Mouse (Mus musculus): ENCODE results near the gene Ccnb1. TPM values are rescaled to one million over a fixed set of nuclear protein-coding genes. Genes with fewer than 3 reads are reported as not detected.
"Not testable (repeated sequence)": the region's sequence is repeated elsewhere in the genome, so short reads cannot be mapped to it uniquely, and the experiment has no call there.

The Ccnb1 gene
- polyA plus RNA-seq, 1 experiment from 2014 or later, result 241 TPM

DNA sequence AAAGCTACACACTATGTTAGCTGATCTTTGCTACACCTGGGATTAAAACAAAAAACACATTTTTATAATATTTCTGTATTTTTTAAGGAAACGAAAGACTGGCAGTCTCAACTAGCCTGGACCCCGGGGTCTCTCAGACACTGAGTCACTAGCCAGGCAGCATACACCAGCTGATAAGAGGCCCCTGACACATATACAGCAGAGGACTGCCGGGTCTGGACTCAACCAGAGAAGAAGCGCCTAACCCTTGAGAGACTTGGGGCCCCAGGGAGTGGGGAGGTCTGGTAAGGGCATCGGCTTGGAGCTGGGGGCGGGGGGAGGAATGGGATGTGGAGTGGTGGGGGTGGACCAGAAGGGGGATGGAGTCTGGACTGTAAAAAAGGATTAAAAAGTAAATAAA, 33.4 kb downstream of the Ccnb1 start:
- ATAC-seq (ENCODE audit: low FRiP score, low read depth), result no peak
- no peak overlapping the region for H3K27ac ChIP-seq
- H3K4me2 ChIP-seq (replicated peaks), result no peak overlapping the region
- no peak overlapping the region for H3K9ac ChIP-seq
- H3K27me3 ChIP-seq, result no peaks in the 10 kb centered on the region
- H3K36me3 ChIP-seq, result no peaks in the 10 kb centered on the region
- WGBS, result 79% methylated on average over 6 of the region's 6 CpGs
- no peak overlapping the region for H3K4me3 ChIP-seq
- H3K9me3 ChIP-seq, result no peaks in the 10 kb centered on the region
- H3K4me1 ChIP-seq, result no peaks in the 10 kb centered on the region

DNA sequence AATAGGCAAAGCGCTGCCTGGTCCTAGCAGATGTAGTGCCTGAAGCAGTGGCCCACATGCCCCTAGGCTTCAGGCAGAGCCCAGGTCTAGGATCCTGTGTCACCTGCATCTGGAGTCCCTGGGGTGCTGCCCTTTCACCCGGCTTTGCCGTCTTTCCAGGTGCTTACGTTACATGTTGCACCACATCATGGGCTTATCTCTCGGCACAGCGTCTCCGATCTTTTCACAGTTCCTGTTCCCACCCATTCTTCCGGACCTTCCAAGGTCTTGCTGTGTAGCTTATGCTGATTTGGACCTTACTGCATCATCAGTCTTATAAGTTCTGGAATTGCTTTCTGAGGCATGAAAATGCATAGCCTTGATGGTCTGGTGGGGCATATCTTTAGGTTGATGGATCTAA, 33.8 kb downstream of the Ccnb1 start:
- Histone ChIP-seq H3K27me3 (no peaks in the 10 kb centered on the region), H3K4me3 (no peak overlapping the region), H3K9ac (no peak overlapping the region), H3K9me3 (no peaks in the 10 kb centered on the region), H3K4me1 (no peaks in the 10 kb centered on the region), H3K27ac (no peak overlapping the region), H3K36me3 (no peaks in the 10 kb centered on the region), H3K4me2 (replicated peaks) (no peak overlapping the region)
- no peak for ATAC-seq (ENCODE audit: low FRiP score, low read depth)
- 86% methylated on average over 8 of the region's 8 CpGs for WGBS

DNA sequence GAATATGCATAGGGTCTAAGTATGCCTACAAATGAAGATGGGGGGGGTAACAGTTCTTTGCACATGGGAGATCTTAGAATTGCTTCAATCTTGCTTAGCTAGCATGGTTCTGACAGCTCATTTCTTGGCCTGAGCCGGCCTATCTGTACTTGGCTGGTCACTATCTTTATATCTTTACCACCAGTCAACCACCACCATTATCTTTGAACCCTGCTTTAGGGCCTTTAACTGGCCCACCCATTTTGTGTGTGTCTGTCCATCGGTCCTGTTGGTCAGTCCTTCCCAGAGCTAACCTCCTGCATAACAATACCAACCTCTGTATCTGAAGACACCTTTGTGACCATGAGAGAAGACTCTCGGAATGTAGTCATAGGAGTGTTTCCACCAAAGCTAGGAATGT, 35.0 kb downstream of the Ccnb1 start:
- 77% methylated on average over 3 of the region's 3 CpGs for WGBS
- H3K36me3 ChIP-seq, result no peaks in the 10 kb centered on the region
- H3K9me3 ChIP-seq, result no peaks in the 10 kb centered on the region
- H3K4me2 ChIP-seq (replicated peaks), result no peak overlapping the region
- no peak overlapping the region for H3K9ac ChIP-seq
- ATAC-seq (ENCODE audit: low FRiP score, low read depth), result no peak
- no peaks in the 10 kb centered on the region for H3K4me1 ChIP-seq
- no peaks in the 10 kb centered on the region for H3K27me3 ChIP-seq
- H3K27ac ChIP-seq, result no peak overlapping the region
- H3K4me3 ChIP-seq, result no peak overlapping the region

DNA sequence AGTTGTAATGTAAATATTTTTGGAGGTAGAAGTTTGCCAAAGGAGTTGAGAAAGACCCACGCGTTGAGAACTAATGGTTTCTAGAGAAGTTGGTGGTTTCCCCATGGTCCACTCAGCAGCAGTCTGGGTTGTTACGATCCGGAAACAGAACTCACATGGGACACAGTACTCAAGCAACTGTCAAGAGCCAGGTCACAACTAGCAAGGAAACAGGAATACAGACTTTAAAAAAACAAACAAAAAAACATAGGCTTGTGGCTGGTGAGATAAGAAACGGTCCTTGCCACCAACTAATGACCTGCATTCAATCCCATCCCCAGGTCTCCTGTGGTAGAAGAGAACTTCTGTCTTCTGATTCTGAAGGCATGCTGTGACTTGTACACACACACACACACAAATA, 35.6 kb downstream of the Ccnb1 start:
- Histone ChIP-seq H3K4me1 (no peaks in the 10 kb centered on the region), H3K4me3 (no peak overlapping the region), H3K9ac (no peak overlapping the region), H3K36me3 (no peaks in the 10 kb centered on the region), H3K27ac (no peak overlapping the region), H3K4me2 (replicated peaks) (no peak overlapping the region), H3K9me3 (no peaks in the 10 kb centered on the region), H3K27me3 (no peaks in the 10 kb centered on the region)
- no peak for ATAC-seq (ENCODE audit: low FRiP score, low read depth)
- WGBS, result 75% methylated on average over 5 of the region's 5 CpGs

DNA sequence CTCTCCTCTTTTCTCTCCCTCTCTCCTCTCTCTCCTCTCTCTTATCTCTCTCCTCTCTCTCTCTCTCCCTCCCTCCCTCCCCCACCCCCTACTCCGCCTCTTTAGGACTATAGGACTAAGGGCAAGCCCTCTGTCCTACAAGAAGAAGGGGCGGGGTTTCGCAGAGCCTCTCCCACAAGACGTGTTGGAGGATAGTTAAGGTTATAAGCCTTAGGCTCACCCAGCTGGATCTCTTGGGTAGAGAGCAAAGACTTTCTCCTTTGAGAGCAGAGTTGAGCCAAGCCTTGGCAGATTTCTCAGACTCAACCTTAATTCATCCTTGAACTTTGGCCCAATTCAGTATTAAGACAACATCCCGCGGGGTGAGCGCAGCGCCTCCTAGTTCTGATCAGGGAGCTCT, 37.7 kb downstream of the Ccnb1 start:
- no peaks in the 10 kb centered on the region for H3K9me3 ChIP-seq
- no peaks in the 10 kb centered on the region for H3K36me3 ChIP-seq
- no peak overlapping the region for H3K9ac ChIP-seq
- no peak overlapping the region for H3K4me2 ChIP-seq (replicated peaks)
- ATAC-seq (ENCODE audit: low FRiP score, low read depth), result no peak
- H3K27me3 ChIP-seq, result no peaks in the 10 kb centered on the region
- no peak overlapping the region for H3K27ac ChIP-seq
- H3K4me1 ChIP-seq, result peaks cover 5% of the 10 kb centered on the region
- 44% methylated on average over 8 of the region's 8 CpGs for WGBS
- no peak overlapping the region for H3K4me3 ChIP-seq

DNA sequence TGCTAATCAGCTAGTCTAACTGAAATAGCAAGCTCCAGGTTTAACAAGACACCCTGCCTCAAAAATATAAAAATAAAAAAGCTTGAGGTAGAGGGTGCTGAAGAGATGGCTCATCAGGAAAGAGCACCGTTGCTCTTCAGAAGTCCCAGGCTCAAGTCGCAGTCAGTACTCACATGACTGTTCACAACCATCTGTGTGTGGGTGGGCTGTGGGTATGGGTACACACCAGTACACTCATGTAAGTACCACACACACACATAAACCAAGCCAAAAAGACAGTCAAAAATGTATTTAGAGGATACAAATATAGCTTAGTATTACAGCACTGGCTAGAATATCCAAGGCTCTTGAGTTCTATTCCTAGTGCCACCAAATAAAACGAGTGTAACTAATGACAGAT, 40.3 kb downstream of the Ccnb1 start:
- no peak overlapping the region for H3K4me2 ChIP-seq (replicated peaks)
- peaks cover 12% of the 10 kb centered on the region for H3K4me1 ChIP-seq
- H3K9ac ChIP-seq, result no peak overlapping the region
- no peak for ATAC-seq (ENCODE audit: low FRiP score, low read depth)
- 86% methylated on average over 3 of the region's 3 CpGs for WGBS
- H3K4me3 ChIP-seq, result no peak overlapping the region
- no peaks in the 10 kb centered on the region for H3K27me3 ChIP-seq
- no peak overlapping the region for H3K27ac ChIP-seq
- H3K9me3 ChIP-seq, result no peaks in the 10 kb centered on the region
- no peaks in the 10 kb centered on the region for H3K36me3 ChIP-seq

DNA sequence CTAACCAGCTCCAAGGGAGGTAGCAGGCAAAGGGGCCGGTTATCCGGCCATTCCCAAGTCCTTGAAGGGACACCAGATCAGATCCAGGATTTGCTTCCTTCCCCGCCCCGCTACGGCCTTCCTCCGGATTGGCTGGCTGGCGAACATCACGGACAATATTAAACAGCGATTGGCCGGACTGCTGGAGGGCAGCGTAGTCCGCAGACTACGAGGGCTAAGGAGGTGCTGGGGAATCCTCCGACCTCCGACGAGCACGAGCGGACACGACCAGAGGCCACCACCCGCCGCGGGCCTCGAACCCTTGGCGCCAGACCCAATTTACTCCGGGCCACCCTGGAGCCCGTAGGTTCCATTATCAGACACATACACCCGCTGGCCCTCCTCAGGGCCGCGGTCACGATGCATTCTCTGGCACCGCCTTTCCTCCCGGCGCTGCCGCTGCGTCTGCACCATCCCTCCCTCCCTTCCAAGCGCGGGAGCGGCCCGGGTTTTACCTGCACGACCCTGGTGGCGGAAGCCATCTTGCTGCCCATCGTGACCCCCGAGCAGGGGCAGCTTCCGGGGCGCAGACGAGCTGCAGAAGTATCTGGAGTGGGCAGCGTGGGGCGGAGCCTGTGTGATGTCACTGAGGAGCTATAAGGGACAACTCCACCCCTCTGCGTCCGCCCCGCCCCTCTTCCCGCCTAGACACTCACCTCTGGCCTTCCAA, 42.2 kb downstream of the Ccnb1 start, which contains the start of gene Mrps36:
Gene Mrps36 (minus strand): TSS at position 624 of the 709 bp plus-strand sequence.
- Histone ChIP-seq H3K4me2 (replicated peaks) (peak within 1 kb of the TSS; percentile 66), H3K27me3 (no peaks in the 10 kb centered on the region), H3K4me3 (peak within 1 kb of the TSS; percentile 70), H3K9me3 (no peaks in the 10 kb centered on the region), H3K9ac (peak within 1 kb of the TSS; percentile 78), H3K4me1 (peaks cover 12% of the 10 kb centered on the region), H3K27ac (peak within 1 kb of the TSS; percentile 87), H3K36me3 (no peaks in the 10 kb centered on the region)
- under 1% methylated on average over 51 of the region's 52 CpGs for WGBS
- peak; percentile 96 for ATAC-seq (ENCODE audit: low FRiP score, low read depth)

DNA sequence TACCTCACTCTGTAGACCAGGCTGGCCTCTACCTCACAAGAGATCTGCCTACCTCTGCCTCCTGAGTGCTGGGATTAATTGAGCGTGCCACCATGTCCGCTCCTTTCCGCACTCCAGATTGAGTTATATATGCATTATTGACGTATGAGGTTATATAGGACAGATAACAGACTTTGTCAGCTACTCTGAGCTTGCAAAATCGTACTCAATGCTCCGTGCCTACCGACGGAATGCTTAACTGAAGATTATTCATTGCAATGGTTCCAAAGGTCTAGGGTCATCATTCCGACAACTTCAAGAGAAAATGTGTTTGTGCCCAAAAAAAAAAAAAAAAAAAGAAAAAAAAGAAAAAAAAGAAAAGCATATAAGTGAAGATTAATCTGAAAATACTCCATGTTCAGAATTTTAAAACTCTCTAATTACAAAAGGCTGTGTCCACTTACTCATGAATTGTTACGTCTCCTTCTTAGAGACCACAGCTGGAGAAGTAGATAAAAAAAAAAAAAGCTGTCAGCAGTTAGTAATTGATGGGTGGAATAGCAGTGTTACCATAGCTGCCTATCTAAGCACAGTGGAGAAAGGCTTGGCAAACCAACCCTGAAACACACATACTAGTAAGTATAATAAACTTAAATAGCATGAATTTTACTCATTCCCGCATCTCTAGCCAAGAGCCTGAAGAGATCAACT, 42.9 kb downstream of the Ccnb1 start:
- H3K27me3 ChIP-seq, result no peaks in the 10 kb centered on the region
- peak; percentile 16; the same call in 1 of the 2 replicates for ATAC-seq (ENCODE audit: low FRiP score, low read depth)
- H3K36me3 ChIP-seq, result peaks cover 4% of the 10 kb centered on the region; the same call in 1 of the 2 replicates
- H3K4me1 ChIP-seq, result peaks cover 12% of the 10 kb centered on the region
- 68% methylated on average over 11 of the region's 11 CpGs for WGBS
- peak overlapping the region; percentile 66 for H3K4me2 ChIP-seq (replicated peaks)
- H3K4me3 ChIP-seq, result peak overlapping the region; percentile 70
- peak overlapping the region; percentile 78 for H3K9ac ChIP-seq
- H3K9me3 ChIP-seq, result no peaks in the 10 kb centered on the region
- H3K27ac ChIP-seq, result peak overlapping the region; percentile 87; the same call in 1 of the 2 replicates

DNA sequence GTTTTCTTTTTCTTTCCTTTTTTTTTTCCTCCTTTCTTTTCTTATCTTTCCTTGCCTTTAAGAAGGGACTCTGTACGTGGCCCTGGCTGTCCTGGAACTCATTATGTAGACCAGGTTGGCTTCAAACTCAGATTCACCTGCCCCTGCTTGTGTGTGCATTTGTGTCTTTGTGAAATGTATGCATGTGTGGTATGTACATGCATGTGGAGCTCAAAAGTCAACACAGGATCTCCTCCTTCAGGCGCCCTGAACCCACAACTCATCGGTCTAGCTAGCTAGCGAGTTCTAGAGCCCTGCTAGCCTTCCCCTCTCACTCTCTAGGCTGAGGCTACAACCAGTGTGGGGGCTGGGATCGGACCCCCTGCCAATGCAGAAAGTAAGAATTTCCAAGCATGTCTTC, 43.5 kb downstream of the Ccnb1 start:
- no peak overlapping the region for H3K4me3 ChIP-seq
- peaks cover 8% of the 10 kb centered on the region; the same call in 1 of the 2 replicates for H3K36me3 ChIP-seq
- no peak overlapping the region for H3K27ac ChIP-seq
- H3K4me1 ChIP-seq, result peaks cover 12% of the 10 kb centered on the region
- no peaks in the 10 kb centered on the region for H3K27me3 ChIP-seq
- ATAC-seq (ENCODE audit: low FRiP score, low read depth), result no peak
- 88% methylated on average over 5 of the region's 5 CpGs for WGBS
- H3K9me3 ChIP-seq, result no peaks in the 10 kb centered on the region
- H3K4me2 ChIP-seq (replicated peaks), result no peak overlapping the region
- H3K9ac ChIP-seq, result no peak overlapping the region

DNA sequence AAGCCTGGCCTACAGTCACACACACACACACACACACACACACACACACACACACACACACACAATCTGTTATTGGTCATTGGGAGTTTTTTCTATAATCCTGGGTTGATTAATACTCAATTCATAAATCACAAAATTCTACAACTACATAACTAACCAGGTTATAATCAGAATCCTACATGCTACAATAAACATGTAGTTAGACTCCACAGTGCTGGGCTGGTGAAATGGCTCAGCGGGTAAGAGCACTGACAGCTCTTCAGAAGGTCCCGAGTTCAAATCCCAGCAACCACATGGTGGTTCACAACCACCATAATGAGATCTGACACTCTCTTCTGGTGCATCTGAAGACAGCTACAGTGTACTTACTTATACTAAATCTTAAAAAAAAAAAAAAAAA, 53.6 kb downstream of the Ccnb1 start:
- Histone ChIP-seq H3K9me3 (no peaks in the 10 kb centered on the region), H3K36me3 (peaks cover 24% of the 10 kb centered on the region), H3K9ac (no peak overlapping the region), H3K27ac (no peak overlapping the region), H3K4me3 (no peak overlapping the region), H3K4me1 (peaks cover 15% of the 10 kb centered on the region), H3K27me3 (no peaks in the 10 kb centered on the region), H3K4me2 (replicated peaks) (no peak overlapping the region)
- no peak for ATAC-seq (ENCODE audit: low FRiP score, low read depth)
- WGBS, result 93% methylated on average over 2 of the region's 2 CpGs

DNA sequence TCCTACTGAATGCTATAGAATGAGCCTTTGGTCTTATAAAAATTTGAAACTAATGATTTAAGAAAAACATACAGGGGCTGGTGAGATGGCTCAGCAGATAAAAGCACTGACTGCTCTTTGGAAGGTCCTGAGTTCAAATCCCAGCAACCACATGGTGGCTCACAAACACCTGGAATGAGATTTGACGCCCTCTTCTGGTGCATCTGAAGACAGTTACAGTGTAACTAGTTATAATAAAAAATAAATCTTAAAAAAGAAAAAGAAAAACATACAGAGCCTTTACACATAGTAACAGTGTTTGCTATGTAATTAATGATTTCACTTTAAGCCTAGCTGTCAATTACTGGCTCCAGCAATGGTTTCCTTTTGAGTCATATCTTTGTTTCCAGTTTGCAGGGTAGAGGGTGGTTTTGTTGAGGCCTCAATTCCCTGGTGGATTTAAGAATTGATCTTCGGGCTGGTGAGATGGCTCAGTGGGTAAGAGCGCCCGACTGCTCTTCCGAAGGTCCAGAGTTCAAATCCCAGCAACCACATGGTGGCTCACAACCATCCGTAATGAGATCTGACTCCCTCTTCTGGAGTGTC, 54.8 kb downstream of the Ccnb1 start:
- not testable (repeated sequence) for ATAC-seq (ENCODE audit: low FRiP score, low read depth); H3K9me3 ChIP-seq; H3K27ac ChIP-seq; H3K9ac ChIP-seq; H3K27me3 ChIP-seq
- WGBS, result 93% methylated on average over 6 of the region's 6 CpGs
- Histone ChIP-seq H3K36me3 (peaks cover 25% of the 10 kb centered on the region), H3K4me2 (replicated peaks) (peak overlapping the region; percentile 77), H3K4me1 (peaks cover 19% of the 10 kb centered on the region), H3K4me3 (peak overlapping the region; percentile 92; the same call in 1 of the 2 replicates)

DNA sequence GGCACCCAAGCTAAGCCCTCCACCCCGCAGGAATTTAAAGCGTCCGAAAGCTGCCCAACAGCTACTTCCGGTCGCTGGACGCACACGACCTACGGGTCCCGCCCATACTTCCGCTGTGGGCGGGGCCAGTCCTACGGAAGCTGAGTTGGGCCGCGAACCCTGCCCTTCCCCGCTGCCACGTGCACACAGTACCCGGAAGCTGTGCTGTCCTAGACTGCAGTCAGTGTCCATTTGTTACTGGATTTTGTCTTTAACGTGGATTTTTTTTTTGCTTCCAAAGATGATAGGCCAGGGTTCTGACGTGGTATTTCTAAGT, 55.6 kb downstream of the Ccnb1 start, which contains the start of gene Cdk7:
Gene Cdk7 (minus strand): TSS at position 79 of the 316 bp plus-strand sequence.
- under 1% methylated on average over 19 of the region's 19 CpGs for WGBS
- Histone ChIP-seq H3K27ac (peak within 1 kb of the TSS; percentile 96), H3K27me3 (no peaks in the 10 kb centered on the region), H3K9me3 (no peaks in the 10 kb centered on the region), H3K4me2 (replicated peaks) (peak within 1 kb of the TSS; percentile 77), H3K36me3 (peaks cover 24% of the 10 kb centered on the region), H3K4me3 (peak within 1 kb of the TSS; percentile 92), H3K4me1 (peaks cover 19% of the 10 kb centered on the region), H3K9ac (peak within 1 kb of the TSS; percentile 92)
- ATAC-seq (ENCODE audit: low FRiP score, low read depth), result peak; percentile 98

All from limb, embryonic 13.5 days (tissue).